Mouse (Mus musculus) midbrain, embryonic 13.5 days (tissue): ENCODE data around the gene Gm20481. TPM values are rescaled to one million over a fixed set of nuclear protein-coding genes. Genes with fewer than 3 reads are reported as not detected.
A peak's percentile ranks its signal among the peaks of the same experiment; 100 is the strongest.
"Not testable (repeated sequence)": the region's sequence is repeated elsewhere in the genome, so short reads cannot be mapped to it uniquely, and the experiment has no call there.

Experiments
- ATAC-seq: fragments of 200-750 bp; cut with Nextera tagmentation; 2 replicates; pipeline ENCODE4 v1.8.0; 2017; ENCODE audit warnings: mild to moderate bottlenecking, moderate TSS enrichment, moderate library complexity
- H3K27ac ChIP-seq: fragments of 300-500 bp; sonication (generic); 2 replicates; pipeline ENCODE4 v1.5.1; 2015; ENCODE audit warnings: inconsistent platforms, mild to moderate bottlenecking, moderate library complexity
- H3K27me3 ChIP-seq: fragments of 300-500 bp; sonication (generic); 2 replicates; pipeline ENCODE4 v1.6.1; 2015; ENCODE audit warnings: mild to moderate bottlenecking, inconsistent platforms
- H3K36me3 ChIP-seq: fragments of 300-500 bp; sonication (generic); 2 replicates; pipeline ENCODE4 v1.6.1; 2015; ENCODE audit warnings: mild to moderate bottlenecking, inconsistent platforms
- H3K4me1 ChIP-seq: fragments of 300-500 bp; sonication (generic); replicated peaks from 2 replicates; pipeline ENCODE4 v1.6.1; 2015; ENCODE audit warnings: inconsistent platforms
- H3K4me2 ChIP-seq: fragments of 300-500 bp; sonication (generic); replicated peaks from 2 replicates; pipeline ENCODE4 v1.6.1; 2015; ENCODE audit warnings: moderate library complexity, mild to moderate bottlenecking, inconsistent platforms
- H3K4me3 ChIP-seq: fragments of 300-500 bp; sonication (generic); replicated peaks from 2 replicates; pipeline ENCODE4 v1.5.1; 2015; ENCODE audit warnings: mild to moderate bottlenecking, inconsistent platforms
- H3K9ac ChIP-seq: fragments of 300-500 bp; sonication (generic); replicated peaks from 2 replicates; pipeline ENCODE4 v1.6.1; 2015; ENCODE audit warnings: mild to moderate bottlenecking, inconsistent platforms
- H3K9me3 ChIP-seq: fragments of 300-500 bp; sonication (generic); 2 replicates; pipeline ENCODE4 v1.6.1; 2016; ENCODE audit warnings: mild to moderate bottlenecking, inconsistent platforms
- WGBS: fragments of 180-500 bp; shearing (Covaris S2); methylation state at CpG from one replicate; pipeline ENCODE4 v1.1.7; 2015; 5-methylcytosine and 5-hydroxymethylcytosine counted together
- polyA plus RNA-seq: library from polyadenylated mRNA; unstranded; fragments of >200 nt; fragmentation: Nextera tagmentation; extraction: Ambion mirVana; gene quantifications from 2 replicates; pipeline ENCODE4 v1.2.1, GENCODE M21; 2015

Gm20481 gene
- polyA plus RNA-seq, 1 experiment from 2014 or later: not detected

- no peak for ATAC-seq
- Histone ChIP-seq H3K9me3 (no peaks in the 10 kb centered on the region), H3K9ac (no peak overlapping the region), H3K27ac (no peak overlapping the region), H3K4me1 (peaks cover 18% of the 10 kb centered on the region), H3K27me3 (peaks cover 22% of the 10 kb centered on the region), H3K4me2 (peak overlapping the region; percentile 97; the same call in 1 of the 2 replicates), H3K4me3 (no peak overlapping the region), H3K36me3 (peaks cover 17% of the 10 kb centered on the region)
- WGBS: 90% methylated on average over 3 of the region's 3 CpGs
Measured at GRCm38 (mm10) chr17:34953258-34953657, 16.5 kb upstream of the Gm20481 start.

DNA sequence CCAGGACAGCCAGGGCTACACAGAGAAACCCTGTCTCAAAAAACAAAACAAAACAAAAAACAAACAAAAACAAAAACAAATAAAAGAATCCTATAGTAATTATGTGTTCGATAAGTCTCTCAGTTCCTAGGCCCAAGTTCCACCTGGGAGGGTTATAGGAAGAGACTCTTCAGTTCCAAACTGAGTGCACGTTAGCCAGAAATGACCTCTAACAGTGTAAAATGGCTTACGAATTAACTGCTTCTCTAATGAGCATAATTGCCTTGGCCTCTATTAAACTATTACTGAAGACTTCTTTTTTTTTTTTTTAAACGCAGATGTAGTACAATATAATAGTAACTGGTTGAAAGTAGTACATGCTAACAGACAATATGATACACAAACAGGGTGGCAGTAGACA is 15.8 kb upstream of the Gm20481 start:
- peaks cover 22% of the 10 kb centered on the region for H3K27me3 ChIP-seq
- H3K4me3 ChIP-seq: no peak overlapping the region
- peaks cover 17% of the 10 kb centered on the region for H3K36me3 ChIP-seq
- no peak overlapping the region for H3K9ac ChIP-seq
- H3K4me2 ChIP-seq: no peak overlapping the region
- no peak overlapping the region for H3K27ac ChIP-seq
- H3K9me3 ChIP-seq: no peaks in the 10 kb centered on the region
- no peak for ATAC-seq
- peaks cover 18% of the 10 kb centered on the region for H3K4me1 ChIP-seq
- WGBS: 92% methylated on average over 4 of the region's 4 CpGs

GRCm38 (mm10) chr17:34954831-34955230 is 14.9 kb upstream of the Gm20481 start:
- 82% methylated on average over 4 of the region's 4 CpGs for WGBS
- peaks cover 25% of the 10 kb centered on the region for H3K27me3 ChIP-seq

DNA sequence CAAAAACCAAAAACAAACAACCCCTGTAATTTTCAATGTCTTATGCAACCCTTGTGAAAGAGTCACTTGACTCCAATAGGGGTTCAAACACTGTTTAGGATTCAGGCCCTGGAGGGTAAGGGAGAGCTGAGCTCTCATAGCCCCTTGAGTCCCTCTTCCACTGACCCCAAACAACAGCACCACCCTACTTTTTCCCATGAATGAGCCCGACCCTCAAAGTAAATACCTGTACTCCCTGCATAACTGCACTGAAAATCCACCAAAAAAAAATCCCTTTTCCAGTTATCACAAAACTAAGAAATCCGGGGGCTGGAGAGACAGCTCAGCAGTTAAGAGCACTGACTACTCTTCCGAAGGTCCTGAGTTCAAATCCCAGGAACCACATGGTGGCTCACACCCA is 13.8 kb upstream of the Gm20481 start:
- Histone ChIP-seq H3K9me3 (no peaks in the 10 kb centered on the region), H3K27ac (no peak overlapping the region), H3K9ac (no peak overlapping the region), H3K36me3 (peaks cover under 1% of the 10 kb centered on the region; the same call in 1 of the 2 replicates), H3K27me3 (peaks cover 34% of the 10 kb centered on the region), H3K4me2 (no peak overlapping the region), H3K4me1 (peaks cover 16% of the 10 kb centered on the region), H3K4me3 (no peak overlapping the region)
- no peak for ATAC-seq
- WGBS: 81% methylated on average over 3 of the region's 3 CpGs

More at GRCm38 (mm10) chr17:34954831-34955230, 14.9 kb upstream of the Gm20481 start:
- H3K27ac ChIP-seq: no peak overlapping the region
- peaks cover 21% of the 10 kb centered on the region for H3K4me1 ChIP-seq
- no peak for ATAC-seq
- no peak overlapping the region for H3K4me3 ChIP-seq
- H3K9ac ChIP-seq: no peak overlapping the region; the same call in 1 of the 2 replicates
- H3K4me2 ChIP-seq: no peak overlapping the region
- no peaks in the 10 kb centered on the region for H3K9me3 ChIP-seq
- H3K36me3 ChIP-seq: peaks cover 11% of the 10 kb centered on the region

- H3K9ac ChIP-seq: no peak overlapping the region
- ATAC-seq: no peak
- no peak overlapping the region for H3K4me2 ChIP-seq
- no peaks in the 10 kb centered on the region for H3K36me3 ChIP-seq
- peaks cover 12% of the 10 kb centered on the region; the same call in 1 of the 2 replicates for H3K4me1 ChIP-seq
- H3K4me3 ChIP-seq: no peak overlapping the region
- H3K9me3 ChIP-seq: no peaks in the 10 kb centered on the region
- no peak overlapping the region for H3K27ac ChIP-seq
- 37% methylated on average over 1 of the region's 1 CpGs for WGBS
- peaks cover 39% of the 10 kb centered on the region for H3K27me3 ChIP-seq
Measured at GRCm38 (mm10) chr17:34956340-34956739, 13.4 kb upstream of the Gm20481 start.

DNA sequence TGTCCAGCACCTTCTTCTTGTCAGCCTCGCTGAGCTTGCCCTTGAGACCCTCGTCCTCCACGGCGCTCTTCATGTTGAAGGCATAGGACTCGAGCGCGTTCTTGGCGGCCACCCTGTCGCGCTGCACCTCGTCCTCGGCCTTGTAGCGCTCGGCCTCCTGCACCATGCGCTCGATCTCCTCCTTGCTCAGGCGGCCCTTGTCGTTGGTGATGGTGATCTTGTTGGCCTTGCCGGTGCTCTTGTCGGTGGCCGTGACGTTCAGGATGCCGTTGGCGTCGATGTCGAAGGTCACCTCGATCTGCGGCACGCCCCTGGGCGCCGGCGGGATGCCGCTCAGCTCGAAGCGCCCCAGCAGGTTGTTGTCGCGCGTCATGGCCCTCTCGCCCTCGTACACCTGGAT is 12.4 kb upstream of the Gm20481 start:
- Histone ChIP-seq H3K27me3 (peaks cover 47% of the 10 kb centered on the region), H3K4me1 (peaks cover 12% of the 10 kb centered on the region; the same call in 1 of the 2 replicates)
- not testable (repeated sequence) for H3K36me3 ChIP-seq, H3K9ac ChIP-seq, ATAC-seq, H3K9me3 ChIP-seq, H3K4me3 ChIP-seq, H3K4me2 ChIP-seq, H3K27ac ChIP-seq
- WGBS: 26% methylated on average over 35 of the region's 40 CpGs

- 33% methylated on average over 31 of the region's 40 CpGs for WGBS
- H3K27me3 ChIP-seq: peaks cover 51% of the 10 kb centered on the region
- not testable (repeated sequence) for H3K9me3 ChIP-seq, H3K27ac ChIP-seq, ATAC-seq, H3K36me3 ChIP-seq, H3K4me3 ChIP-seq, H3K9ac ChIP-seq, H3K4me2 ChIP-seq
- H3K4me1 ChIP-seq: peaks cover 12% of the 10 kb centered on the region; the same call in 1 of the 2 replicates
Measured at GRCm38 (mm10) chr17:34957966-34958365, 11.7 kb upstream of the Gm20481 start.

DNA sequence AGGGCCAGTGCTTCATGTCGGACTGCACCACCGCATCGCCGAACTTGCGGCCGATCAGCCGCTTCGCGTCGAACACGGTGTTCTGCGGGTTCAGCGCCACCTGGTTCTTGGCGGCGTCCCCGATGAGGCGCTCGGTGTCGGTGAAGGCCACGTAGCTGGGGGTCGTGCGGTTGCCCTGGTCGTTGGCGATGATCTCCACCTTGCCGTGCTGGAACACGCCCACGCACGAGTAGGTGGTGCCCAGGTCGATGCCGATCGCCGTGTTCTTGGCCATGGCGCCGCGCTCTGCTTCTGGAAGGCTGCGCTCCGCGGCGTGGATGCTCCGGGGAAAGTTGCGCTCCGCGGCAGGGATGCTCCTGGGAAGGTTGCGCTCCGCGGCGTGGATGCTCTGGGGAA is 11.0 kb upstream of the Gm20481 start:
- H3K27ac ChIP-seq, H3K36me3 ChIP-seq, H3K9ac ChIP-seq, H3K9me3 ChIP-seq: not testable (repeated sequence)
- Histone ChIP-seq H3K4me1 (peaks cover 12% of the 10 kb centered on the region; the same call in 1 of the 2 replicates), H3K4me2 (peak overlapping the region; percentile 64), H3K4me3 (peak overlapping the region; percentile 40), H3K27me3 (peaks cover 55% of the 10 kb centered on the region)
- 1% methylated on average over 32 of the region's 47 CpGs for WGBS
- peak; percentile 55; the same call in 1 of the 2 replicates for ATAC-seq

GRCm38 (mm10) chr17:34959130-34959778 is 10.5 kb upstream of the Gm20481 start, which contains the start of gene Hspa1b:
Hspa1b (minus strand) TSS chr17:34959238.
- H3K4me3 ChIP-seq: peak within 1 kb of the TSS; percentile 40
- H3K36me3 ChIP-seq, H3K27ac ChIP-seq, H3K9me3 ChIP-seq: not testable (repeated sequence)
- H3K27me3 ChIP-seq: peaks cover 55% of the 10 kb centered on the region
- WGBS: 0% methylated on average over 27 of the region's 32 CpGs
- peak within 1 kb of the TSS; percentile 40 for H3K9ac ChIP-seq
- peak within 1 kb of the TSS; percentile 64 for H3K4me2 ChIP-seq
- peak; percentile 95 for ATAC-seq
- peaks cover 12% of the 10 kb centered on the region; the same call in 1 of the 2 replicates for H3K4me1 ChIP-seq

DNA sequence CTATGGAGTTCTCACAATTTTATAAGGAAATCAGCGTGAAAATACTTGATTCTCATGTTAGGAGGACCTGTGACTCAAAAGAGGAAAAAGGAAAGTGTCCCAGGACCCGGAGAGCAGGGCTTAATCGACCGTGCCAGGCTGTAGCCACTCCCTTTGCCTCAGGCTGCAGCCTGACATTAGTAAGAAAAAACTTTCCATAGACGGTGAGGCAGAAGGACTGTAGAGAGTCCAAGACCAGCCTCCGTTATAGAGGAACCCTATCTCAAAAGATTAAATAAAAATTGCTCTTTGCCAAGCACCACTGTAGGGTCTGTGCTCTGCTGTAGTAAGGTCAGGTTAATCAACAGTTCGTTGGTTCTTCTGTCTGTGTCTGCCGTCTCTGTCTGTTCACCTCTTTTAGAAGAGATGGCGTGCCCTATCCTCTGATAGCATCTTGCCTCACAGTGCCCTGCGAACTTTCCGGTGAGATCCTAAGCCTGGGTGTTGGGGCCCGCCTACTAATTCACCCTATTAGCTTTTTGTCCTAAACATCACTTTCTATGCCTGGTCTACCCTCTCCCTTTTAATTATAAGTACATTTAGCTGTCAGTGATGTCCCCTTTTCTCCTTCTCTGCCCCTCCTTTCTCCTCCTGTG is 9.7 kb upstream of the Gm20481 start:
- Histone ChIP-seq H3K27me3 (peaks cover 54% of the 10 kb centered on the region), H3K36me3 (no peaks in the 10 kb centered on the region), H3K4me2 (peak overlapping the region; percentile 64), H3K4me1 (peaks cover 12% of the 10 kb centered on the region; the same call in 1 of the 2 replicates), H3K9me3 (no peaks in the 10 kb centered on the region), H3K4me3 (peak overlapping the region; percentile 40), H3K9ac (no peak overlapping the region; the same call in 1 of the 2 replicates), H3K27ac (no peak overlapping the region)
- WGBS: 15% methylated on average over 12 of the region's 12 CpGs
- no peak for ATAC-seq

GRCm38 (mm10) chr17:34960702-34961493 is 8.8 kb upstream of the Gm20481 start:
- peaks cover 45% of the 10 kb centered on the region for H3K27me3 ChIP-seq
- no peak overlapping the region for H3K27ac ChIP-seq
- H3K36me3 ChIP-seq: no peaks in the 10 kb centered on the region

GRCm38 (mm10) chr17:34962125-34962524 is 7.6 kb upstream of the Gm20481 start:
- Histone ChIP-seq H3K27ac (no peak overlapping the region), H3K36me3 (no peaks in the 10 kb centered on the region), H3K27me3 (peaks cover 36% of the 10 kb centered on the region), H3K4me2 (no peak overlapping the region), H3K9ac (0 out of 2 replicates have a peak overlapping the region, but pooled peaks have one; percentile 14), H3K4me1 (peaks cover 12% of the 10 kb centered on the region; the same call in 1 of the 2 replicates), H3K9me3 (no peaks in the 10 kb centered on the region), H3K4me3 (no peak overlapping the region)
- 35% methylated on average over 3 of the region's 3 CpGs for WGBS
- ATAC-seq: no peak

More at GRCm38 (mm10) chr17:34960702-34961493, 8.8 kb upstream of the Gm20481 start:
- H3K4me2 ChIP-seq: no peak overlapping the region
- H3K9ac ChIP-seq: no peak overlapping the region
- ATAC-seq: no peak
- peaks cover 12% of the 10 kb centered on the region; the same call in 1 of the 2 replicates for H3K4me1 ChIP-seq
- no peaks in the 10 kb centered on the region for H3K9me3 ChIP-seq
- no peak overlapping the region for H3K4me3 ChIP-seq
